Mouse (Mus musculus): ENCODE measurements around the gene Gm10681. TPM values are rescaled to one million over a fixed set of nuclear protein-coding genes. Genes with fewer than 3 reads are reported as not detected.
"Not testable (repeated sequence)": the region's sequence is repeated elsewhere in the genome, so short reads cannot be mapped to it uniquely, and the experiment has no call there.

The Gm10681 gene
- polyA plus RNA-seq, 1 experiment from 2014 or later, result 226 TPM

- H3K9ac ChIP-seq (ENCODE audit: low read depth, low read length); H3K36me3 ChIP-seq (ENCODE audit: insufficient read depth, low read length); H3K27ac ChIP-seq; H3K4me2 ChIP-seq (ENCODE audit: low read length); H3K4me3 ChIP-seq (replicated peaks; ENCODE audit: low read depth, low read length); H3K9me3 ChIP-seq (replicated peaks; ENCODE audit: low read length); DNase-seq (ENCODE audit: low spot score); H3K4me1 ChIP-seq (replicated peaks; ENCODE audit: insufficient read depth, low read length); H3K27me3 ChIP-seq (ENCODE audit: insufficient read depth, low read length); ATAC-seq (replicated peaks; ENCODE audit: low FRiP score, low read depth): not testable (repeated sequence)
- WGBS, result no CpG with 5 or more reads among the region's 1 CpGs
Observed at GRCm38 (mm10) chr3:98550832-98551231, 37.8 kb downstream of the Gm10681 start.

- DNase-seq (ENCODE audit: low spot score); H3K4me2 ChIP-seq (ENCODE audit: low read length); H3K9ac ChIP-seq (ENCODE audit: low read depth, low read length); H3K4me1 ChIP-seq (replicated peaks; ENCODE audit: insufficient read depth, low read length); H3K27me3 ChIP-seq (ENCODE audit: insufficient read depth, low read length); H3K4me3 ChIP-seq (replicated peaks; ENCODE audit: low read depth, low read length); H3K9me3 ChIP-seq (replicated peaks; ENCODE audit: low read length); H3K27ac ChIP-seq; H3K36me3 ChIP-seq (ENCODE audit: insufficient read depth, low read length): not testable (repeated sequence)
- no CpG with 5 or more reads among the region's 2 CpGs for WGBS
- peak; percentile 52; the same call in 1 of the 2 replicates for ATAC-seq (replicated peaks; ENCODE audit: low FRiP score, low read depth)
Observed at GRCm38 (mm10) chr3:98550215-98550614, 38.4 kb downstream of the Gm10681 start.

- not testable (repeated sequence) for H3K9ac ChIP-seq (ENCODE audit: low read depth, low read length); H3K4me3 ChIP-seq (replicated peaks; ENCODE audit: low read depth, low read length); H3K9me3 ChIP-seq (replicated peaks; ENCODE audit: low read length); DNase-seq (ENCODE audit: low spot score); H3K4me2 ChIP-seq (ENCODE audit: low read length); H3K27ac ChIP-seq; H3K4me1 ChIP-seq (replicated peaks; ENCODE audit: insufficient read depth, low read length); H3K27me3 ChIP-seq (ENCODE audit: insufficient read depth, low read length); H3K36me3 ChIP-seq (ENCODE audit: insufficient read depth, low read length)
- 44% methylated on average over 1 of the region's 1 CpGs for WGBS
- ATAC-seq (replicated peaks; ENCODE audit: low FRiP score, low read depth), result peak; percentile 83
Observed at GRCm38 (mm10) chr3:98548495-98548894, 40.1 kb downstream of the Gm10681 start.

GRCm38 (mm10) chr3:98547641-98548040, 41.0 kb downstream of the Gm10681 start:
- not testable (repeated sequence) for H3K27ac ChIP-seq; H3K27me3 ChIP-seq (ENCODE audit: insufficient read depth, low read length); H3K4me2 ChIP-seq (ENCODE audit: low read length); H3K4me1 ChIP-seq (replicated peaks; ENCODE audit: insufficient read depth, low read length); H3K4me3 ChIP-seq (replicated peaks; ENCODE audit: low read depth, low read length); DNase-seq (ENCODE audit: low spot score); H3K9me3 ChIP-seq (replicated peaks; ENCODE audit: low read length); H3K36me3 ChIP-seq (ENCODE audit: insufficient read depth, low read length); H3K9ac ChIP-seq (ENCODE audit: low read depth, low read length)
- peak; percentile 62 for ATAC-seq (replicated peaks; ENCODE audit: low FRiP score, low read depth)

- H3K4me1 ChIP-seq (replicated peaks; ENCODE audit: insufficient read depth, low read length); H3K36me3 ChIP-seq (ENCODE audit: insufficient read depth, low read length); DNase-seq (ENCODE audit: low spot score); H3K4me2 ChIP-seq (ENCODE audit: low read length); H3K27ac ChIP-seq; H3K27me3 ChIP-seq (ENCODE audit: insufficient read depth, low read length); H3K9ac ChIP-seq (ENCODE audit: low read depth, low read length); H3K9me3 ChIP-seq (replicated peaks; ENCODE audit: low read length); H3K4me3 ChIP-seq (replicated peaks; ENCODE audit: low read depth, low read length): not testable (repeated sequence)
- peak; percentile 63; the same call in 1 of the 2 replicates for ATAC-seq (replicated peaks; ENCODE audit: low FRiP score, low read depth)
Observed at GRCm38 (mm10) chr3:98524978-98525377, 63.6 kb downstream of the Gm10681 start.

GRCm38 (mm10) chr3:98524552-98524951, 64.1 kb downstream of the Gm10681 start:
- not testable (repeated sequence) for DNase-seq (ENCODE audit: low spot score); H3K4me2 ChIP-seq (ENCODE audit: low read length); H3K4me1 ChIP-seq (replicated peaks; ENCODE audit: insufficient read depth, low read length); H3K9ac ChIP-seq (ENCODE audit: low read depth, low read length); H3K4me3 ChIP-seq (replicated peaks; ENCODE audit: low read depth, low read length); H3K27ac ChIP-seq; H3K9me3 ChIP-seq (replicated peaks; ENCODE audit: low read length); H3K36me3 ChIP-seq (ENCODE audit: insufficient read depth, low read length); H3K27me3 ChIP-seq (ENCODE audit: insufficient read depth, low read length)
- no CpG with 5 or more reads among the region's 1 CpGs for WGBS
- ATAC-seq (replicated peaks; ENCODE audit: low FRiP score, low read depth), result 0 out of 2 replicates have a peak, but pooled peaks have one; percentile 46

GRCm38 (mm10) chr3:98522779-98523178, 65.8 kb downstream of the Gm10681 start:
- ATAC-seq (replicated peaks; ENCODE audit: low FRiP score, low read depth), result not testable (repeated sequence)

GRCm38 (mm10) chr3:98510414-98510813, 78.2 kb downstream of the Gm10681 start, which contains the start of gene Hsd3b4:
Gene Hsd3b4 (minus strand): TSS chr3:98510514.
- not testable (repeated sequence) for ATAC-seq (replicated peaks; ENCODE audit: low FRiP score, low read depth); DNase-seq (ENCODE audit: low spot score); H3K27ac ChIP-seq; H3K4me1 ChIP-seq (replicated peaks; ENCODE audit: insufficient read depth, low read length); H3K4me3 ChIP-seq (replicated peaks; ENCODE audit: low read depth, low read length); H3K4me2 ChIP-seq (ENCODE audit: low read length); H3K36me3 ChIP-seq (ENCODE audit: insufficient read depth, low read length); H3K9ac ChIP-seq (ENCODE audit: low read depth, low read length); H3K27me3 ChIP-seq (ENCODE audit: insufficient read depth, low read length); H3K9me3 ChIP-seq (replicated peaks; ENCODE audit: low read length)
- WGBS, result no CpG with 5 or more reads among the region's 1 CpGs

More at GRCm38 (mm10) chr3:98522779-98523178, 65.8 kb downstream of the Gm10681 start:
- H3K9ac ChIP-seq (ENCODE audit: low read depth, low read length); H3K4me1 ChIP-seq (replicated peaks; ENCODE audit: insufficient read depth, low read length); H3K27ac ChIP-seq; DNase-seq (ENCODE audit: low spot score); H3K36me3 ChIP-seq (ENCODE audit: insufficient read depth, low read length); H3K27me3 ChIP-seq (ENCODE audit: insufficient read depth, low read length); H3K9me3 ChIP-seq (replicated peaks; ENCODE audit: low read length); H3K4me2 ChIP-seq (ENCODE audit: low read length); H3K4me3 ChIP-seq (replicated peaks; ENCODE audit: low read depth, low read length): not testable (repeated sequence)
- WGBS, result 50% methylated on average over 1 of the region's 2 CpGs

GRCm38 (mm10) chr3:98507229-98507628, 81.4 kb downstream of the Gm10681 start:
- DNase-seq (ENCODE audit: low spot score); H3K27me3 ChIP-seq (ENCODE audit: insufficient read depth, low read length); H3K27ac ChIP-seq; H3K4me3 ChIP-seq (replicated peaks; ENCODE audit: low read depth, low read length); ATAC-seq (replicated peaks; ENCODE audit: low FRiP score, low read depth); H3K4me2 ChIP-seq (ENCODE audit: low read length); H3K4me1 ChIP-seq (replicated peaks; ENCODE audit: insufficient read depth, low read length); H3K9ac ChIP-seq (ENCODE audit: low read depth, low read length); H3K9me3 ChIP-seq (replicated peaks; ENCODE audit: low read length); H3K36me3 ChIP-seq (ENCODE audit: insufficient read depth, low read length): not testable (repeated sequence)
- WGBS, result no CpG with 5 or more reads among the region's 5 CpGs

Measured in kidney, postnatal 0 days (tissue).